Mouse (Mus musculus) thymus, postnatal 36 days (tissue): ENCODE results near the gene Ebf1.

ENCODE experiments used
- DNase-seq, 2 experiments: peaks; one replicate each; pipeline ENCODE4 v3.0.0; 2022; ENCODE audit warnings: mixed read lengths in 2 of 2

The Ebf1 gene

DNA sequence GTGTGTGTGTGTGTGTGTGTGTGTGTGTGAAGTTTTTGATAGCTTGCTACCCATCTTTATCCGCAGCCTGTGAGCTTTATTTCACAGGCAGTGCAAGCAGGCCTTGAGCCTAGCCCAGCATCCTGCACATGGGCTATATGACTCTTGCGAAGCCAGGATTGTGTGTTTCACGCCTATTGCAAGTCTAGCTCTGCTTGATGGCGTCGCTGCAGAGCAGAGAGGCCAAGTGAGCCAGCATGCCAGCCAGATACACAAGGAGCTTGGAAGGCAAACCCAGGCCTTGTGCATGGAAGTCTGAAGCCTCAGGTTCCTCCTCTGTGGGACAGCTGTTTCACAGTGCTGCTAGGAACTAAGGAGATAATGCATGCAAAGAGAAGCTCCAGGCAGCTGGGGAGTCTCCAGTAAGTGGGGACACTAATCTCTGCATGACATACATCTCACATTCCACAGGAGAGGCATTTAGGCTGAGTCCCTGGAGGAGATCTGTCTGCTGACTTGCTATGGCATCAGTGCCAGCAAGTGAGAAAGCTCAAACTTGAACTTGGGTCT is 359.2 kb downstream of the Ebf1 start:
- DNase-seq: no peak

DNA sequence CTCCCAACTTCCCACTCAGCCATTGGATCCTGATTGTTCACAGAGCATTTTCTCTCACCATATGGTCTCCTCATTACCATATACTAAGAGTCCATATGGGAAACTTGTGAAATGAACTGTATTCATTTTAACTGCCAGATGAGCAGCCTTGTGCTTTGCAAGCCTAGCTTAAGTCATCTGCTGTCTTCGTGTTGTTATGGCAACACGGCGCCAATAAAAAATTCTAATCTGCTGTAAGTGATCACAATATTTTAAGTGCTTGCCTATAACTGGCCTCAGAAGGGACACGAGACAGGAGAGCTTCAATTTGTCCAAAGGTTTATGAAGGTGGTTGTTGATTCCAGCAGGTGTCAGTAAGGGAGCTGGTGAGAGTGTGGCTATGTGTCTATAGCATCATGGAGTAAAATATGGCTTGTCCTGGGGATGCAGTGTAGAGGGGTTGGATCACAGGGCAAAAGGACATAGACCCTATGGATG is 360.8 kb downstream of the Ebf1 start:
- no peak for DNase-seq

DNA sequence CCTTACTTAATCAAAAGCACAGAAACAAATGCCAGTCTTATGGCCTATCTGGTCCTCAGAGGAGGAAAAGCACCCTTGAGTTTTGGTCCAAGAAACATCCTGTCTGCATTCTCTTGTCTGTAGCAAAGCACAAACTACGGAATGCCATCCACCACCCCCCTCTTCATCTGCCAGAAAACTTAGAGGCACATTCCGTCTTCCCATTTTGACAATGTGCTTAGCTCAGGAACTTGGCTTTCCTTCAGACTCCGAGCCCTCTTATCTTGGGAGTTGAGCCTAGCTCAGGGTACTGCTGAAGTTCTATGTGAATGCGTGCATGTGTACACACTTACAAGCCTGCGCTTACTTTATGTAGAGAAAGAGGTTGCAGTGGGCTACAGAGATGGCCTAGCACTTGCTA is 362.3 kb downstream of the Ebf1 start:
- no peak for DNase-seq

DNA sequence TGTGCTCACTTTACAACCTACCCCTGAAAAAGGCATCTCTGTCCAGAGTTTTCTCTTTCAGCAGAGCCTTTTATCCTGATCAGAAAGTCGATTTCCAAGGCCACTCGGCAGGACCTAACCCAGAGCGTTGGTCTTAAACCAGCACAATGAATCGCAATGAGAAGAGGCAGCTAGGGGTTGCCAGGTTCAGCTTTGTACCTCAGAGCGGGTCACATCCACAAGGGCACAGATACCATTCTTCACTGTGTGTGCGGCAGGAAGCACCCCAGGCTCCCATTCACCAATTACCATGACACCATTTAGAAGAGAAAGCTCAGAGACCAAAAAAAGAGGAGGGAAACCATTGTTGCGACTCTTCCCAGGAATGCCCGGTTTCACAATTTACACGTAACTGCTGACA is 365.1 kb downstream of the Ebf1 start:
- no peak for DNase-seq

DNA sequence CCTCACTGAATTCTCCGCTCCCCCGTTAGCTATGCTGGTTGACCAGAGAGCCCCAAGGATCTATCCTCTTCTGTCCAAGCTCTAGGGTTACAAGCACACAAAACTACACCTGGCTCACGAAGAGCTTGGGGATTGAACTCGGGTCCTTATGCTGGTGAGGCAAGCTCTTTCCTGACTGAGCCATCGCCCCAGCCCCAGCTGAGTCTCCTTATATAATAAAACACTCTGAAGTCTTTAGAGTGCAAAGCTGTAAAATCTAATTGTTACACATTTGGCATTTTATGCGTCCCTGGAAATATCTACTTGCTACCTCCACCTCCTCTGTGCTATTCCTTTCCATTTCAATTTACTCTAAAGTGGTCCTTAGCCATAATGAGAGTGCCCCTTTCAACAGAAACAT is 366.8 kb downstream of the Ebf1 start:
- no peak for DNase-seq

DNA sequence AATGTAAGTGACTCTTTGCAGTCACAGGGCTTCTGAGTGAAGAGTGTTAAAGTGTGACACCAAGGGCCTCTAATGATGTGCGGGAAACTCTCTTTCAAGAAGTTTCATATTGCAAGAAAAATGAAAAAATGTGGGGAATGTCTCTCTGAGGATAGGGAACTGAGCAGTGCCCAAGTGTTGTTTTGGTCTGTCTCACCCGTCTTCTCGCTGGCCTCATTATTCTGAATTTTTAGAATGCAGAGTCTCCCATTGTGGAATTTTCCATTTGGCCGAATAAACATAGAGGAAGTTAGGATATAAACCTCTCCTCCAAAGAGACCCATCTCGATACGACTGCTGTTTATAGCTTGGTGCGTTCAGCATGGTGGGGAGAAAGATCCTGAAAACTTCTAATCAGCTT is 367.3 kb downstream of the Ebf1 start:
- DNase-seq: no peak

DNA sequence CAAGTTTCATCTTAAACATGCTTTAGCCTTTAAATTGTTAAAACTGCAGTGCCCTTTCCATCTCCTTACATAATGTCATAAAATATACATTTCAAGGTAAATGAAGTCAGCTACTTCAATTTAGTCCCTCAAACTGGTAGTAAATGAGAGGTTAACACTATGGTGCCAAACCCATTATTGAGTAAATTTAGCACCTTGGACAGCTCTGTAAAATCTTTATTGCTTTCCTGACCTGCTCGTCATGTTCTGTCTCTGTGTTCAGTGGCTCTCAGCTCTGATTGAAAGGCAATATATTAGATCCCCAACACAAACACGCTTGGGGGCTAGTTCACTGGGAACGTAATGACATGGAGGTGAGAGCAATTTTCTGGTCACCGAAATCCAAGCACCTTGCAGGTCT is 370.7 kb downstream of the Ebf1 start:
- DNase-seq: no peak

DNA sequence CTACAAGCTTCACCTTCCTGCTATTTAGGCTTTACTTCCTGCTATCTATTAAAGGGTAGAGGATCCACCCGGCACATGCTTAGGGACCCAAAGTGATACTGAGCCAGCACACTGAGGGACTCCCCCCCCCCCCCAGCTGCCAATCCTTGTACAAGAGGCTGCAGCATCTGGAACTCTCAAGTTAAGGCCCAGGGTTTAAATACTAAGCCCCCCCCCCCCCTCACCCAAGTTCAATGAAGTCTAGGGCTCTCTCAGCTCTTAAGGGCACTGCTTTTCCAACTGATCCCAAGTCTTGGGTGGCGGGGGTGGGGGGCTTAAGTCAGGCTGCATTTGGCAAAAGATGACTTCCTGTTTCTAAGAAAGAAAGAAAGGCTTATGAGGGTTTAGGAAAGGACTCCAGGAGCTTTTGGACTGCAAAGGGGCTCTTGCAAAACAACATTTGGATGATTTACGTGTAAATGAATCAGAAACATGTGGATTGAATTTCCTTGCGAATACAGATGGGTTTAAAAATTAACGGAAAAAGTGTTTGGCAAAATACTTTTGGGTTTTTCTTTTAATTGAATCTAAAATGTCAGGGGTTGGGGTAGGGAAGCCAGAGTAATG is 385.7 kb downstream of the Ebf1 start:
- DNase-seq: no peak

DNA sequence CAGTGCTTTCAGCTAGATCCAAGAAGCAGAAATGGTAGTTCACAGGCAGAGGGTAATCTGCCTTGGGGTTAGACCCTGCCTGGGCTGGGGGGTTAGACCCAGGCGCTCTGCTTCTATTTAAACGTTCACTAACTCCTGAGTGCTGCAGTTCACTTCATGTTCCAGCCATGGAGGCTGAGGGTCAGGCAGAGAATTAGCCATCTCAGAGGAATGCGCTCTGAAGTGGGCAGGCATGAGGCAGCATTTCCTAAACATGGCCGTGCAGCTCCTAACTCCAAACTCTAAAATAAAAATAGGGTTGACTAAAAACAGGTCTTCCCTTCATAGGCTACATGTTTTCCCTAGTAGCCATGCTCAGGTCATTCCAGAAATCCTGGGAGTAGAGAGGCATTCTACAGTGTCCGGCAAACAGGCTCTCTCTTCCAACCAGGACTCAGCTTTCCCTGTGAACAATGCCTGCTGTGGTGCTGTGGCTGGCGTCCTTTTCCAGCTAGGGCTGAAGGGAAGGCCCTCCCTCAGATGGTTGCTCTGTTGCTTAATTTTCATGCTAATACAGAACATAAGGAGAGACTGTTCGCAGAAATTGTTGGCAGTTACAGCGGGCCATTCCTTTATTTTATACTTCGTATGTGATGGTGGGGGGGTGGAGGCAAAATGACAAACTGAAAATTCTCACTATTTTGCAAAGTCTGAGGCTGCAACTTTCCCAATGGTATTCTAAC is 386.8 kb downstream of the Ebf1 start:
- DNase-seq: no peak

DNA sequence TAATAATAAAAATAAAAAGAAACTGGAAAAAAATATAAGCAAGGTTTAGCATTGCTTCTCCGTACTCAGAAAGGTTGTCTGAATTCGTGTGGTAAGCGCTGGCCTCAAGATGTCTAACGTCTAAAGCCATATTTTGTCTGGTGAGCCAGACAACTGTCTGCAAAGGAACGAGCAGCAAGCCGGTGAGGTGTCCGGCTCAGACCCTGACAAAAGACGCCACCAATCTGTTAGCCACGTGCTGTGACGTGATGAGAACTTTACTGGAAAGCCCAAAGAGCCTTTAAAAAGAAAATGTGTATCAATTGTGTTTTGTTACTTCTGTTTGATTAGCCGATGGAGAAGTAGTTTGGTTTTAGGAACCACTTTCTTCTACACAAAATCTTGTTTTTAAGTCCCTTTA is 390.2 kb downstream of the Ebf1 start:
- no peak for DNase-seq

DNA sequence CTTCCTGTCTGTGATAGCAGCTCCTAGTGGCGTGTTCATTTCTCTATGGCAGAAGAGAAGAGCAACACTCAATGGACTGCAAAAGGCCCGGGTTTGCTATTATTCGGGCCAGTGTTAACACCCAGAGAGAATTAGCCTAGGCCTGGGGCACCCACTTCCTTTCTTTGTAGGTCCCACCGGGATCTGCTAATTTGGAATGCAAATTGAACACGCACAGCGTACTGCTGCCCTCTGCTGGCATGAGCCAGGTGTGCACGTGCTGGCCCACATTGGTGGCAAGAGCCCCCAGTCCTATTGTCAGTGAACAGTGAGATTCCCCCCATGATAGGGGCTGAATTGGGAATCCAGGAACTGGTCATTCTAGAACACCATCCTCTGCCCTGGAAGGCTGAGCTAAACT is 391.0 kb downstream of the Ebf1 start:
- peak; percentile 72 to 77 for DNase-seq

DNA sequence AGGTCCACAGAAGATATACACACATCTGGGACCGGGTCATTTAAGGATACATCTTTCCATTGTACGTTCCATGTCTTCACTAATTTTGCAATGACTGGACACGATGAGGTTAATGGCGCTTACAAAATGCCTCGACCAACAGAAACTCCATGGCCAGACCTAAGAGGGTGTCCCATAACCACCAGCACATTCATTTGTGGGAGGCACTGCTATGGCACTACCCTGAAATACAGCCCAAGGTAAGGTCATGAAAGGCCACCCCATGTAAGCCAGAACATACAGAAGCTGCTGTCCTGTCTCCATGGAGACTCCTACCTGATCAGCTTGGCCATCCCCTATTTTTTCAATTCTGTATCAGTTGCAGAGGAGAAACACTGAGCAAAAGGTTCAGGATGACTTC is 391.6 kb downstream of the Ebf1 start:
- DNase-seq: no peak

DNA sequence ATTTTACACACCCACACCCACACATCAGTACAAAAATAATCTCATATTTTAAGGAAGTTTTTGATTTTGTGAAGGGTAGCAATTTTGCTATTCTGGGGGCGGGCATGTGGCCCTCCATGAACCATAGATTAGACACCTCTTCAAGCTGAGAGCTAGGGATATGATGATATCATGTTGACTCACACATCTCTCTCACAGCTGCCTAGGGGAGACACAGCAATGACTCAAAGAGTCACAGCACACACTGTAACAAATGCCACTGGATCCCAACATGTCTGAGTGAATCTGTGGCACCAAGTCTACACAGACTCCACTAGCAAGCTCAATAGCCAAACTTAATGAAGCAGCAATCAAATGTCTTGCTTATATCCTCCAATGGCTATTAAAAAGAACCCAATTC is 395.0 kb downstream of the Ebf1 start:
- DNase-seq: no peak

DNA sequence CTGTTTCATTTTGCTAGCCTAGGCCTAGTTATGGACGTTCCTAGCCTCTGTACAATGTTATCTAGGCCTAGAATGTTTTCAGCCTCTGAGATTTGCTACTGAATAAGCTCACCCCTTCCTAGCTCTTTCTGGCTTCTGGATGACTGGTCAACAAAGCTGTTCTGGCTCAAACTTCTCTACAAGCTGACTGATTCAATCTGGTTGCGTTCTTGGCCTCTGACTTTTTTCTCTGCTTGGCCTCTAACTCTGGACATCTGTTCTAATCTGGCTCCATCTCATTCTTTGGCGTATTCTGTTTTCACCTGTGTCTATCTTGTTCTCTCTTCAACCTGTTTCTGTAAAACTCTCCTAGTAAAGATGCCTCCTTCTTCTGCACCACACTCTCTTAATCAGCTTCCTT is 400.4 kb downstream of the Ebf1 start:
- DNase-seq: no peak

DNA sequence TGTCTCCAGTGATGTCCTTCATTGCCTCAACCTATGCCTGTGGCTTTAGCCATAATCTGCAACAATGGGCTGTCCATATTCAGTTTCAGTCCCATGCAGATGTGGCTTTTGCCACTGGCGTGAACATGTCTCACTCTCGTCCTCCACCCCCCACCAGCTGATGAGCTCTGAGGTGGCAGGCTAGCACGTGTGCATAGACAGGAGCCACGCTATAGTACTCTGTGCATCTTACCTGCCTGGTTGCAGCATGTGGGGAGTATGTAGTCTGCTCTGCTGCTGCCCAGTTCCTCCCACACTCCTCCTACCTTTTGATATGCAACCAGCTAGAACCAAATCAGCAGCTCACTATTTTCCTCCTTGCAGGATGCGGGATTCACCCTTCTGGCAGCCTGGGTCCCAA is 408.9 kb downstream of the Ebf1 start:
- no peak for DNase-seq

DNA sequence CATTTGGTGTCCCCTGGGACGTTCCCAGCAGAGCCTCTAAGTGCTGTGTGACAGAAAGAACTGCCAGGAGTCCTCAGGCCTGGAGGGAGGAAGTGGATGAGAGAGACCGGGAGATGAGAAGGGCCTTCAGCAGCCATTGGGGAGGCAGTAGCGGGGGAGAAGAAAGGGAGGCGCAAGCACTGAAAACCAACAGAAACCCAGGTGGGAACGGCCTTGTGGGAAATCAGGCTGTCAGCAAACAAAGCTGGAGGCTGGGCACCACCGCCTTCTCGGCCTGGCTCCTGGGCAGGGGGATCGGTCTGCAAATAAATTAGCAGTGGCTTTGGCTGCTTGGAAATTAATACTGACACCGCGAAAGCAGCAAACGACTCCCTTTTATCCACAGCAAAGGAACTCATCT is 409.6 kb downstream of the Ebf1 start:
- no peak for DNase-seq

DNA sequence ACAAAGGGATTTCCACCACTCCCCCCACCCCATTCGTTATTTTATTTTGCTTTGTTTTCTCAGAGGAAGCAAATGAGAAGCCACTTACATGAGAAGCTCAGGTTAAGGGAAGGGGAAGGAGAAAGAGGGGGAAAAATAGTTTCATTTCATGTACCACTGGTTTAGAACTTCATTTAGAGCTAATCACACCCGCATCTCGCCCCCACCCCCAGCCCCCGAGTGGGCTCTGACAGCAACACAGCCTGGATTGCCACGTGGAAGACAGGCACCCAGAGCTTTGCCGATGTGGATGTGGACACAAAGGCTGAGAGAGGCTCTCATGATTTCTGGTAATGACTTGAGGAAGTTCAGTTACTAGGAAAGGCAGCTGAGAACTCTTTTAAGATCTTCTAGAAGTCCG is 410.0 kb downstream of the Ebf1 start:
- DNase-seq: no peak

DNA sequence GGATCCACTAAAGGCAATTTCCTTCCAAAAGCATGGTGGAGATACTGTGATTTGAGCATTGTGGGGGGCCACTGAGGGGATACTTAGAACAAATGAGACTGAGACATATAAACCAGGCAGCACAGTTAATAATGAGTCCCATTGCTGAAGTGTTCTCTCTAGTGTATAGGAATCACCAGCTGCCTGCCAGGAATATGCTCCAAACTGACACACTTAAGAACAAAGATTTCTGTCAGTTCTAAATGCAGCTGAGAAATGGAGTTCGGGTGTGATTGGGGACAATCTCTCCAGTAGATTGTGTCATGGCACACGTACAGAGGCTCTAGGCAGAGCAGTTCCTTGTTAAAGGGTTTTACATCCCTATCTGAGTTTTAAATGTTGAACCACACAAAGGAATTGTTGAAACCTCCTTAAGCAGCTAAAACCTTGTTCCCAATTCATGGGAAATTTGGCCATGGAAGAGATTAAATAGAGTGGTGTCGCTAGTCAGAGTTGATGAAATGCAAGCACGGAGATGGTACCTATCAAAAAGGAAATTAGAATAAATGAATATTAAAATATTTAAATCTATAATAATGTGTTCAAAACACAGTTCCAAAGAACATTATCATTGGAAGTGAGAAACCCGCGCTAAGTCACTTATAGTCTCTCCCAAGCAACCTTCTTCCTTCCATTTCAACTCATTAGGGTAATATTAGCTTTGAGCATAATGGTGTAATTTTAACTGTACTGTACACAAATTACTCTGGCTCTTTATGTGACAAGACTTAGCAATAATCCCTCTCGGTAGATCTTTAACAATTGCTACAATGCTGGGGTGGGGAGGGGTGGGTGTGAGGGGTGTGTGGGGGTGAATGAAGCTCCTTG is 438.9 kb downstream of the Ebf1 start:
- DNase-seq: no peak
